Mouse (Mus musculus) liver, embryonic 13.5 days (tissue): Measurements from ENCODE around the gene Ptprb. TPM values are rescaled to one million over a fixed set of nuclear protein-coding genes. Genes with fewer than 3 reads are reported as not detected.

Experiments used
- ATAC-seq: fragments of 200-750 bp; cut with Nextera tagmentation; 2 replicates; pipeline ENCODE4 v1.8.0; 2017; ENCODE audit warnings: low read depth, mild to moderate bottlenecking, moderate number of reproducible peaks, moderate library complexity
- DNase-seq: peaks from one replicate; pipeline ENCODE4 v3.0.0; 2022
- H3K27ac ChIP-seq: fragments of 300-500 bp; sonication (generic); 2 replicates; pipeline ENCODE4 v1.5.1; 2015; ENCODE audit warnings: moderate library complexity, mild to moderate bottlenecking, inconsistent platforms
- H3K27me3 ChIP-seq: fragments of 300-500 bp; sonication (generic); 2 replicates; pipeline ENCODE4 v1.6.1; 2015; ENCODE audit warnings: mild to moderate bottlenecking, inconsistent platforms
- H3K36me3 ChIP-seq: fragments of 300-500 bp; sonication (generic); 2 replicates; pipeline ENCODE4 v1.6.1; 2015; ENCODE audit warnings: mild to moderate bottlenecking, inconsistent platforms
- H3K4me1 ChIP-seq: fragments of 300-500 bp; sonication (generic); replicated peaks from 2 replicates; pipeline ENCODE4 v1.6.1; 2015; ENCODE audit warnings: inconsistent platforms
- H3K4me2 ChIP-seq: fragments of 300-500 bp; sonication (generic); 2 replicates; pipeline ENCODE4 v1.6.1; 2015; ENCODE audit warnings: inconsistent platforms, mild to moderate bottlenecking, moderate library complexity
- H3K4me3 ChIP-seq: fragments of 300-500 bp; sonication (generic); replicated peaks from 2 replicates; pipeline ENCODE4 v1.5.1; 2015; ENCODE audit warnings: mild to moderate bottlenecking, inconsistent platforms
- H3K9ac ChIP-seq: fragments of 300-500 bp; sonication (generic); 2 replicates; pipeline ENCODE4 v1.6.1; 2015; ENCODE audit warnings: mild to moderate bottlenecking, inconsistent platforms
- H3K9me3 ChIP-seq: fragments of 300-500 bp; sonication (generic); replicated peaks from 2 replicates; pipeline ENCODE4 v1.6.1; 2016; ENCODE audit warnings: inconsistent platforms
- WGBS: fragments of 180-500 bp; shearing (Covaris S2); methylation state at CpG from one replicate; pipeline ENCODE4 v1.1.7; 2015; ENCODE audit not compliant: insufficient replicate concordance; 5-methylcytosine and 5-hydroxymethylcytosine counted together
- polyA plus RNA-seq: library from polyadenylated mRNA; unstranded; fragments of >200 nt; fragmentation: Nextera tagmentation; extraction: Ambion mirVana; gene quantifications from 2 replicates; pipeline ENCODE4 v1.2.1, GENCODE M21; 2015

Gene Ptprb
- polyA plus RNA-seq, result 1.2 TPM in 2 replicates

DNA sequence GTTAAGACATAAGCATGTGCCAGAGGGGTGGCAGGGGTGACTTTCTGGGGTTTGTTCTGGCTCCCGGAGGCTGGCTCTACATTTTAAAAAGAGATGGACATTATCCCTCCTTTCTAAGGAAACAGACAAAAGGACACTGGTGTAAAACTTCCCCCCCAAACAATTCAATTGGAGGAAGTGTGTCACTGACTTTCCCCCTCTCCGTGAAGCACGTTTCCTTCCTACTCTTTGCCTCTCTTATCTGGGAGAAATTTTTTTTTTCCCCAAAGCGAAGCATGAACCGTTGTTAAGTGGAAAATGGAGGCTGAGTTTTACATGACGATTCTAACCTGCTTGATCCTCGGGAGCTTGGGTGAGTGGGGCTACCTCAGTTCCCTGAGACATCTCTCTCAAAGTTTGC lies at the start of gene Ptprb:
Ptprb (plus strand) TSS at position 244 of the 400 bp plus-strand sequence.
- no peaks in the 10 kb centered on the region for H3K36me3 ChIP-seq
- H3K27me3 ChIP-seq, result no peaks in the 10 kb centered on the region
- no peak within 1 kb of the TSS for H3K27ac ChIP-seq
- WGBS, result 13% methylated on average over 7 of the region's 7 CpGs
- no peak for ATAC-seq
- no peak within 1 kb of the TSS for H3K9ac ChIP-seq
- no peaks in the 10 kb centered on the region for H3K4me1 ChIP-seq
- peak within 1 kb of the TSS; percentile 18; the same call in 1 of the 2 replicates for H3K4me3 ChIP-seq
- DNase-seq, result no peak
- no peak within 1 kb of the TSS for H3K4me2 ChIP-seq
- no peaks in the 10 kb centered on the region for H3K9me3 ChIP-seq

DNA sequence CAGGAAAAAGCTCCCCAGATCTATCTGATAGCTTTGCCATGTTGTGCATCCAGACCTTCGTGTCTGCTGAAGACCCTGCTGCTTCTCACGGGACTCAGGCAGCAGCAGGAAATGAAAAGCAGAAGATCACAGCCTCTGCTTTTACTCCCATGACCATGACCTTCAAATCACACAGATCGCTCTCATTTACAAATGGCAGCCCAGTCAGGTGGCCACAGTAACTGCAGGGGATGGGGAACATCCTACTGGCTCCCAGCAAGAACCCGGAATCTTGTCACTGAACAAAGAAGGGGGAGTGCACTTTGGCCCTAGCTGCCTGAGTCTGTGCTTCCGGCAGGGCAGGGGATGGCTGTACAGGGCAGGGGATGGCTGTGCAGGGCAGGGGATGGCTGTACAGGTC lies 40.0 kb upstream of the Ptprb start:
- no peaks in the 10 kb centered on the region for H3K36me3 ChIP-seq
- H3K27me3 ChIP-seq, result no peaks in the 10 kb centered on the region
- no peak overlapping the region for H3K4me2 ChIP-seq
- H3K9me3 ChIP-seq, result no peaks in the 10 kb centered on the region
- DNase-seq (no peak), ATAC-seq (no peak)
- H3K4me1 ChIP-seq, result no peaks in the 10 kb centered on the region
- H3K27ac ChIP-seq, result no peak overlapping the region
- H3K9ac ChIP-seq, result no peak overlapping the region
- H3K4me3 ChIP-seq, result no peak overlapping the region
- 33% methylated on average over 5 of the region's 5 CpGs for WGBS

DNA sequence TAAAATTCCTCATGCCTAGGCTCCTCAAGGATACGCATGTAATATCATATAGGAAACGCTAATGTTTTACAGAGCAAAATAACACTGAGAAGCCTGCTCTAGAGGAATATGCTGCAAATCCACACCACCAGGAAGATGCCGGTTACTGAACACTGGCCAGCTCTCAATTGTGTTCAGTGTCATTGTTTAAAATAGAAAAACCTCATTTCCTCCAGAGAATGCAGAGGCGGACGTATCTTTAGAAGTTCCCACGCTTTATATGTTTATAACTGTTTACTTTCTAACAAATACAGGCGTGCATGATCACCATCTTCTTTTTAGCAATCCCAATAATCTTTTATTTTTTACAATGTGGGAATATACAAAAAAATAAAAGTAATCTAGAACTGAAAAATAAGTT lies 33.1 kb upstream of the Ptprb start:
- Histone ChIP-seq H3K9me3 (no peaks in the 10 kb centered on the region), H3K4me3 (no peak overlapping the region), H3K4me2 (no peak overlapping the region), H3K9ac (no peak overlapping the region), H3K36me3 (no peaks in the 10 kb centered on the region), H3K27me3 (no peaks in the 10 kb centered on the region), H3K27ac (no peak overlapping the region), H3K4me1 (peaks cover 5% of the 10 kb centered on the region; the same call in 1 of the 2 replicates)
- WGBS, result 51% methylated on average over 7 of the region's 7 CpGs
- DNase-seq (no peak), ATAC-seq (no peak)

DNA sequence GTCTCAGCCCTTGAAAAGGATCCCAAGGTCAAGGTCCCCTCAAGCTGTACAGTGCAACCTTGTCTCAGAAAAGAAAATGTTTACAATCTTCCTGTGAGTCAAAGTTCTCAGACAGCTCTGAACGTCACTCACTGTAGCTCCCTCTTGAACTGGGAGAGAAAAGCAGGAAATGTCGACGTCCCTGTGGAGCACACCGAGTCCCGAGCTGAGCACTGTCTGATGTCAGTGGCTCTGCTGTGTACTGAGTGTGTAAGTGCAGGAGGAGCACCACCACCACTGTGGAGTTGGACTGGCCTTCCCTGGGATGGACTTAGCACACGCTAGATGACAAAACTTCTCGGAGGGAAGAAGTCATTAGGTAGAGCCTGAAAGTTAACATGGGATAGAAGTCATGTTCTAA lies 31.9 kb upstream of the Ptprb start:
- Histone ChIP-seq H3K27ac (no peak overlapping the region), H3K4me3 (no peak overlapping the region), H3K4me1 (peaks cover 5% of the 10 kb centered on the region; the same call in 1 of the 2 replicates), H3K9ac (no peak overlapping the region), H3K4me2 (no peak overlapping the region), H3K27me3 (no peaks in the 10 kb centered on the region), H3K9me3 (no peaks in the 10 kb centered on the region), H3K36me3 (no peaks in the 10 kb centered on the region)
- ATAC-seq (0 out of 2 replicates have a peak, but pooled peaks have one; percentile 34), DNase-seq (no peak)
- 34% methylated on average over 7 of the region's 7 CpGs for WGBS

DNA sequence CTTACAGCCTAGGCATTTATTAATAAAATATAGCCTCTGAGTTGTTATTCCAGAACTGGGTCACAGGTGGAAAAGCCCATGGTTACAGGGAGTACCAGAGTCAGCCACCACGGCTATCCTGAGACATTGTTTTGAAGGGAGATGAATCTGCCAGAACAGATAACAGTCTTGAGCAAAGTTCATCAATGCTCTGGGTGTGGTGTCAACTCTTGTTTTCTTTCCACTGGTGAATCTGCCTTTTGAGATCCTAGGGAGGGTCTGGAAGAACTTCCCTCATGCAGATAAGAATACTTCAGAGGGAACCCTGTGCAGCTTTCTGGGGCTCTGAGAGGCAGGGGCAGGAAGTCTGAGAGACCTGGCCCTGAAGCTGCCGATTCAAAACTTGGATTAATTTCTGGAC lies 29.7 kb upstream of the Ptprb start:
- H3K27me3 ChIP-seq, result no peaks in the 10 kb centered on the region
- H3K9ac ChIP-seq, result no peak overlapping the region
- no peak overlapping the region for H3K27ac ChIP-seq
- 21% methylated on average over 2 of the region's 2 CpGs for WGBS
- DNase-seq (no peak), ATAC-seq (no peak)
- H3K9me3 ChIP-seq, result no peaks in the 10 kb centered on the region
- H3K4me2 ChIP-seq, result no peak overlapping the region
- no peak overlapping the region for H3K4me3 ChIP-seq
- no peaks in the 10 kb centered on the region for H3K36me3 ChIP-seq
- H3K4me1 ChIP-seq, result peaks cover 5% of the 10 kb centered on the region; the same call in 1 of the 2 replicates

DNA sequence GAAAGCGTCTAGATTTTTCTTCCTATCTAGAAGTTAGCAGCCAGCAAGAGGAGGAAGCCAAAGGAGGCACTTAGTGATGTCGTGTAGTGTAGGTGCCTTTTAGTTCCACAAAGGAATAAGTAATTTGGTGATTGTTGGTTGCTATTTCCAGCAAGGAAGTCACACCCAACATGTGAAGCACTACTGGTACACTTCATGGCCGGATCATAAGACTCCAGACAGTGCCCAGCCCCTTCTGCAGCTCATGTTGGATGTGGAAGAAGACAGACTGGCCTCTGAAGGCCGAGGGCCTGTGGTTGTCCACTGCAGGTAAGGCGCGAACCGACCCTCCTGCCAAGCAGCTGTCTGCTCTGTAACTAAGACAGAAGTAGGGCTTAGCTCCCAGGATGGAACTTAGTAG lies 22.7 kb upstream of the Ptprb start:
- Histone ChIP-seq H3K4me3 (no peak overlapping the region), H3K36me3 (no peaks in the 10 kb centered on the region), H3K9ac (no peak overlapping the region), H3K4me2 (no peak overlapping the region), H3K9me3 (no peaks in the 10 kb centered on the region), H3K27me3 (no peaks in the 10 kb centered on the region), H3K27ac (no peak overlapping the region), H3K4me1 (0 out of 2 replicates have a peak, but pooled peaks cover 5% of the 10 kb centered on the region)
- ATAC-seq (no peak), DNase-seq (no peak)
- 64% methylated on average over 7 of the region's 7 CpGs for WGBS

DNA sequence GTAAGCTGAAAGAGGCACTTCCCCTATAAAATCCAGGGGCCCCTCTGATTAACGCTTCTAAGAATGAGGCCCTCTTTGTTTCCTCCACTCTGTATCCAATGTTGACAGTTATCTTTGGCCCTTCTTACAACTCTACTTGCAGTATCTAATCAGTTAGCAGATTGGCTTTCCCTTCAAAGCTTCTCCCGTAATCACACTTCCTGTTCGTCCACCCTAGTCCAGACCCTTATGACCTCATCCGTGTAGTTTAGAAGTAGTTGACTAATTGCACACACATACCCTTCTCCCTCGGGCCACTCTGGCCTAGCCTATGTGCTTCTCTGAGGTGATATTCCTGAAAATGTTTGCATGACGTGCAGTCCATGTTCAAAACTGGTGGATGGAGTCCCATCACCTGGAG lies 21.4 kb upstream of the Ptprb start:
- Histone ChIP-seq H3K4me3 (no peak overlapping the region), H3K4me1 (0 out of 2 replicates have a peak, but pooled peaks cover 5% of the 10 kb centered on the region), H3K4me2 (no peak overlapping the region), H3K9me3 (no peaks in the 10 kb centered on the region), H3K36me3 (no peaks in the 10 kb centered on the region), H3K27me3 (no peaks in the 10 kb centered on the region), H3K27ac (no peak overlapping the region), H3K9ac (no peak overlapping the region)
- ATAC-seq (peak; percentile 63), DNase-seq (no peak)
- WGBS, result 14% methylated on average over 6 of the region's 6 CpGs

DNA sequence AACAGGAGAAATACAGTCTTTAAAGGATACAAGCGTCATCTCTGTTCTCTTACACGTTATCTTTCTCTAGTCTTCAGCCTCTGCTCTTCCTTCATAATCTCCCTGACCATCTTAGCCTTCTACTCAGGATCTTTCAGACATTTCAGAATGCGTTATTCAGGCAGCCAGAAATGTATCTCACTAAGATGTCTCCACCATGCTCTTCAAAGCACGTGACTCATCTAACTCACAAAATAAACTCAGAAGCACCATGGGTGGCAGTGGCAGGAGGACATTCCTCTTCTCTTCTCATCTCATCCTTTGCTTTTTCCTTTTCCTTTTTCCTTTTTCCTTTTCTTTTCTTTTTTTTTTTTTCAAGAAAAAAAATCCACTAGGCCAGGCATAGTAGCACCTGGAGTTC lies 16.0 kb upstream of the Ptprb start:
- Histone ChIP-seq H3K27me3 (no peaks in the 10 kb centered on the region), H3K36me3 (no peaks in the 10 kb centered on the region), H3K27ac (no peak overlapping the region), H3K4me3 (no peak overlapping the region), H3K9me3 (no peaks in the 10 kb centered on the region), H3K4me1 (peaks cover 3% of the 10 kb centered on the region; the same call in 1 of the 2 replicates), H3K4me2 (no peak overlapping the region), H3K9ac (no peak overlapping the region)
- ATAC-seq (no peak), DNase-seq (no peak)
- 36% methylated on average over 4 of the region's 4 CpGs for WGBS

DNA sequence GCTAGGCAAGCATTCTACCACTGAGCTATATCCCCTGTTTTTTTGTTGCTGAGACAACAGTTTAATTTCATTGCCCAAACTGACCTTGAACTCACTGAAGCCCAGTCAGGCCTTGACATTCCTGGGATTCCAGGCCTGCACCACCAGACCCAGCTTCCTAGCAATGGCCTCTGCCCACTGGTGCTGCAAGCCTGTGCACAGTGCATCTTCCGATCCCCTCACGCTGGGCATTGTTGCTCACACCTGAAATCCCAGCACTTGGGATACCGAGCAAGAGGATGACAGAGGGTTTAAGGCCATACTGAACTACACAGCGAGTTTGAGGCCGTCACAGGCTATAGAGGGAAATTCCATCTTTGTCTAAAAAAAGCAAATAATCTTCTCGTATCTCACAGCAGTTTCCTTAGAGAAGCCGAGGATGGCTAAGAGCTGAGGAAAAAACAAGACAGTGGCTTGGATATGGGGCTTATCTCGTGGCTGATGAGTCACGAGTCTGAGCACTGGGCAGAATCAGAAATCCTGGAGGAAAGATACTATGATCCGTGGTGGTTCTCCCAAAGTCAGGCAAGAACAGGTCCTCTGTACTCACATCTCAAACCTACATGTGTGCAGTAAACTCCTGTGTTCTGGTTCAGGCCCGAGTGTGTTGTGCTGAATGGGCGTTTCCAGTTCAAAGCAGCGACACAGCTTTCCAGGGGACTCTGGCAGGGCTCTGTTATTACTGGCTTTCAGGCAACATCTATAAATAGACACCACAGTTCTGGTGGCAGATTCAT lies 14.5 kb upstream of the Ptprb start:
- Histone ChIP-seq H3K27ac (no peak overlapping the region; the same call in 1 of the 2 replicates), H3K4me3 (no peak overlapping the region), H3K36me3 (no peaks in the 10 kb centered on the region), H3K4me1 (peaks cover 3% of the 10 kb centered on the region; the same call in 1 of the 2 replicates), H3K27me3 (no peaks in the 10 kb centered on the region), H3K4me2 (no peak overlapping the region), H3K9ac (no peak overlapping the region), H3K9me3 (no peaks in the 10 kb centered on the region)
- no peak for DNase-seq
- WGBS, result 34% methylated on average over 13 of the region's 13 CpGs
- no peak for ATAC-seq

DNA sequence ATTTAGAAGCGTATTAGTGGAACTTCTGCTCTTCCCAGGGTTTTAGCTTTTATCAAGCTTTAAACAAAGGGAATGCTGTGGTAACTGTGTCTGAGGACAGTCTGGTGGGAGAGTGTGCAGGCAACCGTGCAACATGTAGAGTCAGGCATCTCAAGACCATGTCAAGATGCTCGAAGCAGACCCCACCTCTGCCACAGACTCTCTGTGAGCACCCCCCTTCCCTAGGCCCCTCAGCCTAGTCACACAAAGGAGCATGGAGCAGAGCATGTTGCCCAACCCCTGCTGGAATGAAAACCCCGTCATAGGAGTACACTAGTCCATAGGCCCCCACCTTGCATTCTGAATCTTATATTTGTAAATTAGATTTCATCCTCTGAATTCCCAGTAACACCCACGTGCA lies 13.8 kb upstream of the Ptprb start:
- H3K27me3 ChIP-seq, result no peaks in the 10 kb centered on the region
- WGBS, result 65% methylated on average over 5 of the region's 5 CpGs

DNA sequence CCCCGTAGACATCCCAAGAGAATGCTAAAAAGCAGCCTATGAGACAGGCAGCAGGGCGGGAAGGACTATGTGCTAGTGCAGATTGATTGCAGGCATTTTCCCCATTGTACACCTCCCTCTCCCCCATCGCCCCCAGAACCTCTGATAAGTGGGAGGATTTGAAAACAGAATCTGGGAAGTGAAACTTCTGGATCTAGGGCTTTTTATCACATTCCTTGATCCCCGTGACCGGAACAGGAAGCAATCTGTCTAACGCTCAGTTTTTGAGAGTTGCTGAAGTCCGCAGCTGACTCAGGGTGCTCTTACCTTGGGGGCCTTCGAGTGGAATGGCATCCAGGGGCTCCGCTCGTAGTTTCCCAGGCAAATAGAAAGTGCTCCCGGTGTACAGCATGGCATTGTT lies 10.8 kb upstream of the Ptprb start:
- DNase-seq (no peak), ATAC-seq (no peak)
- H3K36me3 ChIP-seq, result no peaks in the 10 kb centered on the region
- peaks cover 17% of the 10 kb centered on the region for H3K4me1 ChIP-seq
- no peak overlapping the region for H3K27ac ChIP-seq
- H3K4me3 ChIP-seq, result no peak overlapping the region
- no peaks in the 10 kb centered on the region for H3K9me3 ChIP-seq
- no peaks in the 10 kb centered on the region for H3K27me3 ChIP-seq
- no peak overlapping the region for H3K9ac ChIP-seq
- no peak overlapping the region for H3K4me2 ChIP-seq
- WGBS, result 62% methylated on average over 11 of the region's 11 CpGs

More for the DNA sequence above, 13.8 kb upstream of the Ptprb start:
- no peak overlapping the region for H3K4me2 ChIP-seq
- peaks cover 3% of the 10 kb centered on the region; the same call in 1 of the 2 replicates for H3K4me1 ChIP-seq
- H3K4me3 ChIP-seq, result no peak overlapping the region
- no peak overlapping the region for H3K27ac ChIP-seq
- no peak for ATAC-seq
- H3K9ac ChIP-seq, result no peak overlapping the region
- H3K36me3 ChIP-seq, result no peaks in the 10 kb centered on the region
- no peaks in the 10 kb centered on the region for H3K9me3 ChIP-seq
- DNase-seq, result no peak
